Mouse (Mus musculus): ENCODE results near the gene Sdc3.

The Sdc3 gene

GRCm38 (mm10) chr4:130828851-130829673, 36.7 kb downstream of the Sdc3 start:
- no peak for DNase-seq

GRCm38 (mm10) chr4:130834122-130834521, 41.8 kb downstream of the Sdc3 start:
- DNase-seq = no peak

- DNase-seq = no peak
Observed at GRCm38 (mm10) chr4:130835550-130835949, 43.2 kb downstream of the Sdc3 start.

- DNase-seq = no peak
Observed at GRCm38 (mm10) chr4:130836281-130837061, 44.1 kb downstream of the Sdc3 start.

- no peak for DNase-seq
Observed at GRCm38 (mm10) chr4:130838585-130838984, 46.2 kb downstream of the Sdc3 start.

GRCm38 (mm10) chr4:130841107-130841840, 48.9 kb downstream of the Sdc3 start:
- DNase-seq = no peak

- DNase-seq = no peak
Observed at GRCm38 (mm10) chr4:130848814-130849213, 56.5 kb downstream of the Sdc3 start.

GRCm38 (mm10) chr4:130857661-130858060, 65.3 kb downstream of the Sdc3 start:
- no peak for DNase-seq

- no peak for DNase-seq
Observed at GRCm38 (mm10) chr4:130858880-130859279, 66.5 kb downstream of the Sdc3 start.

- no peak for DNase-seq
Observed at GRCm38 (mm10) chr4:130859467-130859866, 67.1 kb downstream of the Sdc3 start.

- DNase-seq = no peak
Observed at GRCm38 (mm10) chr4:130860902-130861652, 68.7 kb downstream of the Sdc3 start.

- DNase-seq = no peak
Observed at GRCm38 (mm10) chr4:130861653-130862208, 69.4 kb downstream of the Sdc3 start.

GRCm38 (mm10) chr4:130862538-130862937, 70.2 kb downstream of the Sdc3 start:
- DNase-seq = no peak

GRCm38 (mm10) chr4:130865460-130865859, 73.1 kb downstream of the Sdc3 start:
- DNase-seq = no peak

GRCm38 (mm10) chr4:130865901-130866371, 73.6 kb downstream of the Sdc3 start:
- DNase-seq = no peak

GRCm38 (mm10) chr4:130867940-130868339, 75.6 kb downstream of the Sdc3 start:
- no peak for DNase-seq

GRCm38 (mm10) chr4:130868803-130869202, 76.5 kb downstream of the Sdc3 start:
- no peak for DNase-seq

- no peak for DNase-seq
Observed at GRCm38 (mm10) chr4:130872414-130872813, 80.1 kb downstream of the Sdc3 start.

- DNase-seq = no peak
Observed at GRCm38 (mm10) chr4:130873440-130873839, 81.1 kb downstream of the Sdc3 start.

- DNase-seq = no peak
Observed at GRCm38 (mm10) chr4:130874601-130875000, 82.3 kb downstream of the Sdc3 start.

All from thymus, adult 18-20 months (tissue).